Mouse (Mus musculus) kidney, postnatal 36 days (tissue): ENCODE results near the gene Bcas1.
A peak's percentile ranks its signal among the peaks of the same experiment; 100 is the strongest.

Experiments used
- DNase-seq, 2 experiments: peaks; one replicate each; pipeline ENCODE4 v3.0.0; 2021 to 2022; ENCODE audit warnings: mixed read lengths in 2 of 2

Bcas1 gene

GRCm38 (mm10) chr2:170411490-170412168, 16.0 kb downstream of the Bcas1 start:
- DNase-seq: no peak

GRCm38 (mm10) chr2:170410677-170411489, 16.8 kb downstream of the Bcas1 start:
- no peak for DNase-seq

GRCm38 (mm10) chr2:170406438-170406837, 21.2 kb downstream of the Bcas1 start:
- no peak for DNase-seq

GRCm38 (mm10) chr2:170404781-170405573, 22.7 kb downstream of the Bcas1 start:
- DNase-seq: no peak

GRCm38 (mm10) chr2:170403666-170404385, 23.8 kb downstream of the Bcas1 start:
- no peak for DNase-seq

GRCm38 (mm10) chr2:170401211-170401799, 26.3 kb downstream of the Bcas1 start:
- peak; percentile 54 to 80 for DNase-seq

- no peak for DNase-seq
Measured at GRCm38 (mm10) chr2:170400666-170401065, 27.0 kb downstream of the Bcas1 start.

GRCm38 (mm10) chr2:170391994-170392393, 35.7 kb downstream of the Bcas1 start:
- DNase-seq: no peak

- peak in 1 of 2 experiments; percentile 12 for DNase-seq
Measured at GRCm38 (mm10) chr2:170388320-170388719, 39.3 kb downstream of the Bcas1 start.

- no peak for DNase-seq
Measured at GRCm38 (mm10) chr2:170385556-170385955, 42.1 kb downstream of the Bcas1 start.

GRCm38 (mm10) chr2:170384770-170385169, 42.9 kb downstream of the Bcas1 start:
- no peak for DNase-seq

GRCm38 (mm10) chr2:170373391-170373790, 54.3 kb downstream of the Bcas1 start:
- no peak for DNase-seq

GRCm38 (mm10) chr2:170365676-170366075, 62.0 kb downstream of the Bcas1 start:
- DNase-seq: no peak

GRCm38 (mm10) chr2:170365271-170365670, 62.4 kb downstream of the Bcas1 start:
- peak; percentile 28 to 34 for DNase-seq

GRCm38 (mm10) chr2:170356667-170357374, 70.8 kb downstream of the Bcas1 start:
- DNase-seq: peak in 1 of 2 experiments; percentile 63

GRCm38 (mm10) chr2:170354963-170355367, 72.7 kb downstream of the Bcas1 start:
- DNase-seq: peak; percentile 79 to 87

GRCm38 (mm10) chr2:170352273-170352672, 75.4 kb downstream of the Bcas1 start:
- no peak for DNase-seq

GRCm38 (mm10) chr2:170351847-170352246, 75.8 kb downstream of the Bcas1 start:
- no peak for DNase-seq

- DNase-seq: peak in 1 of 2 experiments; percentile 12
Measured at GRCm38 (mm10) chr2:170349784-170350183, 77.9 kb downstream of the Bcas1 start.

- DNase-seq: no peak
Measured at GRCm38 (mm10) chr2:170349096-170349495, 78.5 kb downstream of the Bcas1 start.

- DNase-seq: peak; percentile 39 to 73
Measured at GRCm38 (mm10) chr2:170347131-170347765, 80.4 kb downstream of the Bcas1 start.
